Mouse (Mus musculus) layer of hippocampus, adult 9-10 months (tissue): ENCODE measurements at regions not wholly inside any gene's neighbourhood (a gene's known extent, or its start where the extent isn't known, plus 50 kb on each side); places are given as distances from the start of the nearest gene placed in this dataset.

Experiments used
- DNase-seq: peaks from one replicate; pipeline ENCODE4 v3.0.0; 2022; ENCODE audit warnings: low spot score

GRCm38 (mm10) chr3:143710805-143711469 is 494.1 kb downstream of the Lmo4 start:
- no peak for DNase-seq

GRCm38 (mm10) chr3:143706679-143707078 is 498.3 kb downstream of the Lmo4 start:
- DNase-seq: no peak

- DNase-seq: no peak
These were observed 510.2 kb downstream of the Lmo4 start for GRCm38 (mm10) chr3:143694817-143695216.

GRCm38 (mm10) chr3:143685742-143686141 is 519.3 kb downstream of the Lmo4 start:
- DNase-seq: no peak

GRCm38 (mm10) chr3:143678186-143678585 is 526.8 kb downstream of the Lmo4 start:
- no peak for DNase-seq

GRCm38 (mm10) chr3:143674855-143675254 is 530.2 kb downstream of the Lmo4 start:
- no peak for DNase-seq

GRCm38 (mm10) chr3:143674446-143674845 is 530.6 kb downstream of the Lmo4 start:
- DNase-seq: no peak

GRCm38 (mm10) chr3:143662041-143662685 is 542.9 kb downstream of the Lmo4 start:
- no peak for DNase-seq

GRCm38 (mm10) chr3:143659421-143659978 is 545.5 kb downstream of the Lmo4 start:
- no peak for DNase-seq

GRCm38 (mm10) chr3:143647237-143647636 is 557.8 kb downstream of the Lmo4 start:
- no peak for DNase-seq

GRCm38 (mm10) chr3:143646836-143647235 is 558.2 kb downstream of the Lmo4 start:
- DNase-seq: no peak

GRCm38 (mm10) chr3:143633036-143633435 is 572.0 kb downstream of the Lmo4 start:
- DNase-seq: no peak

- no peak for DNase-seq
These were observed 573.8 kb downstream of the Lmo4 start for GRCm38 (mm10) chr3:143631183-143631582.

GRCm38 (mm10) chr3:143624906-143625305 is 580.1 kb downstream of the Lmo4 start:
- DNase-seq: no peak

GRCm38 (mm10) chr3:143622275-143622674 is 582.7 kb downstream of the Lmo4 start:
- DNase-seq: no peak

GRCm38 (mm10) chr3:143619125-143619524 is 585.9 kb downstream of the Lmo4 start:
- no peak for DNase-seq

GRCm38 (mm10) chr3:143614895-143615294 is 590.1 kb downstream of the Lmo4 start:
- DNase-seq: no peak

GRCm38 (mm10) chr3:143614004-143614403 is 591.0 kb downstream of the Lmo4 start:
- no peak for DNase-seq

GRCm38 (mm10) chr3:143609673-143610072 is 595.3 kb downstream of the Lmo4 start:
- DNase-seq: no peak

- no peak for DNase-seq
These were observed 605.9 kb downstream of the Lmo4 start for GRCm38 (mm10) chr3:143599120-143599519.

- no peak for DNase-seq
These were observed 607.9 kb downstream of the Lmo4 start for GRCm38 (mm10) chr3:143596949-143597593.

GRCm38 (mm10) chr3:143596011-143596683 is 608.9 kb downstream of the Lmo4 start:
- DNase-seq: no peak
